Mouse (Mus musculus): ENCODE results near the gene Srebf2.
"Not testable (repeated sequence)": the region's sequence is repeated elsewhere in the genome, so short reads cannot be mapped to it uniquely, and the experiment has no call there.

Srebf2 gene

DNA sequence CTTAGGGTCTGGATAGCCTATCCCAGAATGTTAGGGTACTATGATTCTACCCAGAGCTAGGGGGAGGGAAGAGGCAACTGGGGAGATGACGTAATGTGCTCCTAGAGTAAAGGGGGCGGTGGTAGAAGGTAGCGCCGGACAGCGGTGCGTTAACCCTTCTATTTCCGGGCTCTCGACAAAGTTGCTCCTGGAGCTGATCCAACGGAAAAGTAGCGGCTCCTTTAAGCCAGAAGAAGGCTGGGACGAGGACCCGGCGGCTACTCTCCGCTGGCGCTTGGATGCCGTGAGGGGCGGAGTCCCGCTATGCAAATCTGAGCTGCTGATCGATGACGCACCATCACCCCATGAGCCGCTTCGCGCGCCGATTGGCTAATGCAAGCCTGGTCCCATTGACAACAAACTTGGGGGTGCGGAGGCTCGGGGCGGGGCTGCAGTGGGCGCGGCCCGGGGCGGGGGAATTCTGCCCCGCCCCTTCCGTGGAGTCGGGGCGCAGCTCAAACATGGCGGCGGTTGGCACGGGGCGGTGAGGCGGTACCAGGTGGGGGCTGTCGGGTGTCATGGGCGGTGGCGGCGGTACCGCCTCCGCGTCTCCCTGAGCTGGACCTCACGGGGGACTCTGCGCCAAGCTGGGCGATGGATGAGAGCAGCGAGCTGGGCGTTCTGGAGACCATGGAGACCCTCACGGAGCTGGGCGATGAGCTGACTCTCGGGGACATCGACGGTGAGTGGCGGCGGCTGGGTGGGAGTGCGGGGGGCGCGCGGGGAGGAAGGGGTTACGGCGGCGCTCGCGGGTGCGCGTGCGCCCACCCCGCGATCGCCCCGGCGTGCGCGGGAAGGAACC lies at the start of gene Srebf2:
TSS of gene Srebf2 (plus strand) at position 412 of the 841 bp plus-strand sequence.
- H3K36me3 ChIP-seq (ENCODE audit: insufficient read depth, low read length), result peaks cover 37% of the 10 kb centered on the region
- H3K4me1 ChIP-seq (replicated peaks; ENCODE audit: low read depth, low read length), result peaks cover 69% of the 10 kb centered on the region
- no peaks in the 10 kb centered on the region for H3K27me3 ChIP-seq (ENCODE audit: insufficient read depth, low read length)
- TF ChIP-seq NANOG (IDR thresholded peaks at IDR 0.05; ENCODE audit: borderline replicate concordance, low read length) (no peak), CTCF (conservative IDR thresholded peaks at IDR 0.05; ENCODE audit: low read length) (no peak), POU5F1 (IDR thresholded peaks at IDR 0.05; ENCODE audit: borderline replicate concordance, low read length) (no peak)
- peaks cover 4% of the 10 kb centered on the region; the same call in 1 of the 2 replicates for H3K9me3 ChIP-seq (ENCODE audit: low read length)
- peak within 1 kb of the TSS; percentile 96 for H3K4me3 ChIP-seq (replicated peaks; ENCODE audit: low read length)

DNA sequence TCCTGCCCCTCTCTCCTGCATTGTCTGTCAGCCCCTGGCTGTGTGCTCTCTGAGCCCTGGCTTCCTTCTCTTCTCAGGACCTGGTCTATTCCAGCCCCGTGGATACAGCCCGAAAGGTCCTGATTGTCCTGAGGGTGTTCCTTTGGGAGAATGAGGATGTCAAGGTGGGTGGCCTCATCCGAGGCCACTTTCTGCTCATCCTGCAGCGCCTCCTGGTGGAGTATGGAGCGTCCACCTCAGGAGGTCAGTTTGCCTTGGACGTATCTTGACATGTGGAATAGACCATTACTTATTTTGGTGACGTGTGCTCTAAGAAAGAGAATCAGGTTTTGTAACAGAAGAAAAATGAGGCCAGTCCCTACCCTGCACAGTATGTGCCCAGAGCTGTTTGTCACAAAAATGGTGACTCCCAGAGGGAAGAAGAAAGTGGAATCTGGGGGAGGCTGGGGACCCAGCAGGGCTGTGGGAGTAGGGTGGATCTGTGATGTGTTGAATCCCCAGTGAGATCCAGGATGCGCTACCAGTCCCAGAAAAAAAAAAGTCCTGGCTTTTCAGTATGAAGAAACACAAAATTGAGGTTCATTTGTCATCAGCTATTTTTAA lies 39.9 kb upstream of the Srebf2 start:
- Histone ChIP-seq H3K9me3 (ENCODE audit: low read length) (no peaks in the 10 kb centered on the region), H3K36me3 (ENCODE audit: insufficient read depth, low read length) (no peaks in the 10 kb centered on the region), H3K4me1 (replicated peaks; ENCODE audit: low read depth, low read length) (peaks cover 10% of the 10 kb centered on the region; the same call in 1 of the 2 replicates), H3K27me3 (ENCODE audit: insufficient read depth, low read length) (peaks cover 25% of the 10 kb centered on the region), H3K4me3 (replicated peaks; ENCODE audit: low read length) (no peak overlapping the region)
- no peak for TF ChIP-seq POU5F1 (IDR thresholded peaks at IDR 0.05; ENCODE audit: borderline replicate concordance, low read length)
- no peak for TF ChIP-seq NANOG (IDR thresholded peaks at IDR 0.05; ENCODE audit: borderline replicate concordance, low read length)
- TF ChIP-seq CTCF (conservative IDR thresholded peaks at IDR 0.05; ENCODE audit: low read length), result peak; percentile 67

DNA sequence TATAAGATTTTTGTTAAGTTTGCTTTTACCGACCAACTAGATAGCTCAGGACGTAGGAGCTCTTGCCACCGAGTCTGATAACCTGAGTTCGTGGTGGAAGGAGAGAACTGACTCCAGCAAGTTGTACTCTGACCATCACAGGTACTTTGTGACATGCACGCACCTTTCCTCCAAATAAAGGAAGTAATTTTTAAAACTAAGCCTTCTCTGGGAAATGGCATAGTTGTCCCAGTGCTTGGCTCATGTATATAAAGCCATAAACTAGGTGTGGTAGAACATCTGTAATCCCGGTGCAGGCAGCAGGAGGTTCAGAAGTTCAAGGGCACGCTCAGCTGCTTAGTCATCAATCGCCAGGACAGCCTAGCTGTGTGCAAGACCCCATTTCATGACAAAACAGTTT lies 26.4 kb upstream of the Srebf2 start:
- H3K4me3 ChIP-seq (replicated peaks; ENCODE audit: low read length), result no peak overlapping the region
- no peaks in the 10 kb centered on the region for H3K36me3 ChIP-seq (ENCODE audit: insufficient read depth, low read length)
- no peaks in the 10 kb centered on the region for H3K9me3 ChIP-seq (ENCODE audit: low read length)
- peaks cover 24% of the 10 kb centered on the region for H3K27me3 ChIP-seq (ENCODE audit: insufficient read depth, low read length)
- no peak for TF ChIP-seq CTCF (conservative IDR thresholded peaks at IDR 0.05; ENCODE audit: low read length)
- no peak for TF ChIP-seq POU5F1 (IDR thresholded peaks at IDR 0.05; ENCODE audit: borderline replicate concordance, low read length)
- no peak for TF ChIP-seq NANOG (IDR thresholded peaks at IDR 0.05; ENCODE audit: borderline replicate concordance, low read length)
- peaks cover 8% of the 10 kb centered on the region for H3K4me1 ChIP-seq (replicated peaks; ENCODE audit: low read depth, low read length)

DNA sequence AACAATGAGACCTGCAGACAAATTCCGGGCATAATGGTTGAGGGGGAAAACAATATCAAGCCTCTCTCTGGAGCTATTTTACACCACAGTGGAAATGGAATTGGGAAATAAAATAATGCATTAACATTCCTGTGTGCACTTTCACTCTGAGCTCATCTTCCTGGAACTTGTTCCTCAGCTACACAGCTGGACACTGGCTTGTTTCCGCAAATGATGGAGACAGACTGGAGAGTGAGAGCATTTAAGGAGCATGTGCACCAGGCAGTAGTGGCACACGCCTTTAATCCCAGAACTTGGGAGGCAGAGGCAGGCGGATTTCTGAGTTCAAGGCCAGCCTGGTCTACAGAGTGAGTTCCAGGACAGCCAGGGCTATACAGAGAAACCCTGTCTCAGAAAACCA lies 20.3 kb upstream of the Srebf2 start:
- peaks cover 33% of the 10 kb centered on the region for H3K4me1 ChIP-seq (replicated peaks; ENCODE audit: low read depth, low read length)
- H3K27me3 ChIP-seq (ENCODE audit: insufficient read depth, low read length), result peaks cover 38% of the 10 kb centered on the region
- not testable (repeated sequence) for H3K4me3 ChIP-seq (replicated peaks; ENCODE audit: low read length); H3K9me3 ChIP-seq (ENCODE audit: low read length)
- H3K36me3 ChIP-seq (ENCODE audit: insufficient read depth, low read length), result peaks cover 22% of the 10 kb centered on the region

DNA sequence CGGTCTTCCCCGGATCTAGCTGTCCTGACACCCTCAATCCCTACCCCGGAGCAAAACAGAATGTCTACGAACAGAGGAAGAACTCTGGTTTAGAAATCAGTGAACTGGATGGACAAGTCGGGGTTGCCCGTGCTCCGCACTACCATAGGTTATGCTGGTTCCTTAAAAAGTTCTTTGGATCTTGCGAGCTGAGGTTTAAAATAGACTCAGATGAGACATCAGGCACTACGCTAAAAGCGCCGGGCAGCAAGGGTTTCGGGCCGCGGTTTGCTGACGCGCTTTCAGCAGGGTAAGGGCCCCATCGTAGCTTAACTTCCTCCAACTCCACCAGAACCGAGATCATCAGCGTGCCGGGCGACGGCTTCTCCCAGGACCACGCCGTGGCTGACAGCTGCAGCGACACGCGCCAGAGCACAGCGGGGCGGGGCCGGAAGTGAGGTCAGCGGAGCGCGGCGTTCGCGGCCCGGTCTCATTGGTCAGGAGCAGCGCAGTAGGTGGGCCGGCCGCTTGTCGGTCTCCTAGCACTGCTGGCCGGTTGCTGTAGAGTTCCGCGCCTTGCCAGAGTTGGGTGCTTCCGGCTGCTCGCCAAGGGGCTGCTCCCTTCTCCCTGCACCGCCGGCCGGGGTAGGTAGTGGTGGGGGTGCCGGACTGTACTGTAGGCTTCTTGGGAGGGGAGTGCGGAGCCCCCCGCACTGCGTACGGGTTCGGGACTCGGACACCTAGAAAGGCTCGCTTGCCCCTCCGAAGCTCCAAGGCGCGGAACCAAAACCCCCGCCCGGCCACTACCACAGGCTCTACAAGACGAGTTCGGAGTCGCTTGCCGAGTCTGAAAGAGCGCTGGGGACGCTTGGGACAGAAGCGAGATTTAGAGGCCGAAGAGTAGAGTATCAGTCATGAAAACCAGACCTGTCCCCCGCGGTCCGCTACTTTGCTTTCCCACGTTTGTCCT lies 19.3 kb upstream of the Srebf2 start, which contains the start of gene Ccdc134:
TSS of gene Ccdc134 (plus strand) at position 497 of the 949 bp plus-strand sequence.
- Histone ChIP-seq H3K36me3 (ENCODE audit: insufficient read depth, low read length) (peaks cover 28% of the 10 kb centered on the region), H3K4me1 (replicated peaks; ENCODE audit: low read depth, low read length) (peaks cover 34% of the 10 kb centered on the region), H3K27me3 (ENCODE audit: insufficient read depth, low read length) (peaks cover 38% of the 10 kb centered on the region), H3K4me3 (replicated peaks; ENCODE audit: low read length) (peak within 1 kb of the TSS; percentile 91), H3K9me3 (ENCODE audit: low read length) (no peaks in the 10 kb centered on the region)
- TF ChIP-seq NANOG (IDR thresholded peaks at IDR 0.05; ENCODE audit: borderline replicate concordance, low read length) (no peak), CTCF (conservative IDR thresholded peaks at IDR 0.05; ENCODE audit: low read length) (no peak), POU5F1 (IDR thresholded peaks at IDR 0.05; ENCODE audit: borderline replicate concordance, low read length) (no peak)

DNA sequence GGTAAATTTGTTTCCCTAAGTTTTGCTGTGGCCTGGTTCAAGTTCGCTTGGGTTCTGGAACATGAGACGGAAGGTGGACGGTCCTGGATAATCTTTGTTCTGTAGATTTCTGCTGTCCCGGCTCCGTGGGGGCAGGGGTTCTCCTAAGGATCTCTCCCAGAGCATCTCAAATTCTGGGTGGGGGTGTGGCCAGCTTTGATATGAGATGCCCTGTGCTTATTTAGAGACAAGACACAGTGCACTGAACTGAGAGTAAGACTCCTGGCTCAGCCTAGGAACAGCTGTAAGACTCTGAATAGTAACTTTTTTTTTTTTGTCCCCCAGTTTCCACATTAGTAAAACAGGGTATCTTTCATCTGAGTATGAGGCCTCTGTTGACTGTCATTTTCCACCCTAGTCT lies 18.6 kb upstream of the Srebf2 start:
- H3K36me3 ChIP-seq (ENCODE audit: insufficient read depth, low read length), result peaks cover 35% of the 10 kb centered on the region
- H3K4me3 ChIP-seq (replicated peaks; ENCODE audit: low read length), result peak overlapping the region; percentile 91
- peaks cover 34% of the 10 kb centered on the region for H3K4me1 ChIP-seq (replicated peaks; ENCODE audit: low read depth, low read length)
- peaks cover 36% of the 10 kb centered on the region for H3K27me3 ChIP-seq (ENCODE audit: insufficient read depth, low read length)
- TF ChIP-seq NANOG (IDR thresholded peaks at IDR 0.05; ENCODE audit: borderline replicate concordance, low read length) (no peak), POU5F1 (IDR thresholded peaks at IDR 0.05; ENCODE audit: borderline replicate concordance, low read length) (no peak), CTCF (conservative IDR thresholded peaks at IDR 0.05; ENCODE audit: low read length) (no peak)
- no peaks in the 10 kb centered on the region for H3K9me3 ChIP-seq (ENCODE audit: low read length)

DNA sequence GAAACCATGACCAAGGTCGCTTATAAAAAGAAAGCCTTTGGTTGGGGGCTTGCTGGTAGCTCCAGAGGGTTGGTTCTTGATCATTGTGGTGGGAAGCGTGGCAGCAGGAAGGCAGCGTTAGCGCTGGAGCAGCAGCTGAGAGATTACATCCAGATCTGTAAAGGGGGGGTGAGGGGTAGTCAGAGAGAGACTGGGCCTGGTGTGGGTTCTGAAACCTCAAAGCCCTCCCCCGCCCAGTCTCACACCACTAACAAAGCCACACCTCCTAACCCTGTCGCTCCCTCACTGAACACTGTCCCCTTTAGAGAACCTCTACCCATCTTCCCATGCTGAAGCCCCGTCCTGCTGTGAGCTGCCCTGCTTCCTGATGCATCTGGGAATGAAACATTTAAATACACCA lies 16.4 kb upstream of the Srebf2 start:
- H3K36me3 ChIP-seq (ENCODE audit: insufficient read depth, low read length), result peaks cover 47% of the 10 kb centered on the region
- H3K4me3 ChIP-seq (replicated peaks; ENCODE audit: low read length), result no peak overlapping the region
- TF ChIP-seq CTCF (conservative IDR thresholded peaks at IDR 0.05; ENCODE audit: low read length) (no peak), NANOG (IDR thresholded peaks at IDR 0.05; ENCODE audit: borderline replicate concordance, low read length) (no peak), POU5F1 (IDR thresholded peaks at IDR 0.05; ENCODE audit: borderline replicate concordance, low read length) (no peak)
- no peaks in the 10 kb centered on the region for H3K9me3 ChIP-seq (ENCODE audit: low read length)
- H3K4me1 ChIP-seq (replicated peaks; ENCODE audit: low read depth, low read length), result peaks cover 34% of the 10 kb centered on the region
- H3K27me3 ChIP-seq (ENCODE audit: insufficient read depth, low read length), result peaks cover 19% of the 10 kb centered on the region

DNA sequence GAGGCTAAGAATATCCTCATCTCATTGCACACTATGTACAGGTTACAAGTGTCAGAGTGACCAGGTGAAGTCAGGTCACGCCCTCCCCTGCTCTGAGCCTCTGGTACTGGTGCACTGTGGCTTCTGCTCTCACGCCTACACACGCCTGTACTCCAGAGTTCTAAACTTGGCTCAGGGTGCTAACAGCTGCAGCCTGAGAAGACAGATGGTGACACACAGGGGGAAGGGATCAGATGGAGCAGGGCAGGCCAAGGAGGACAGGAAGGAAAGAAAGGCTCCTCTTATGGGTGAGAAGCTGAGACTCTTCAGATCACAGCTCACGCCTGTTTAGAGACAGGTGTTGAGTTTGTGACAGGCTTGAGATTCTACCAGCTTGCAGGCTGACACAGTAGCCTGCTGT lies 11.6 kb upstream of the Srebf2 start:
- TF ChIP-seq NANOG (IDR thresholded peaks at IDR 0.05; ENCODE audit: borderline replicate concordance, low read length) (no peak), CTCF (conservative IDR thresholded peaks at IDR 0.05; ENCODE audit: low read length) (no peak), POU5F1 (IDR thresholded peaks at IDR 0.05; ENCODE audit: borderline replicate concordance, low read length) (no peak)
- no peak overlapping the region for H3K4me3 ChIP-seq (replicated peaks; ENCODE audit: low read length)
- H3K27me3 ChIP-seq (ENCODE audit: insufficient read depth, low read length), result no peaks in the 10 kb centered on the region
- H3K4me1 ChIP-seq (replicated peaks; ENCODE audit: low read depth, low read length), result peaks cover 18% of the 10 kb centered on the region
- H3K36me3 ChIP-seq (ENCODE audit: insufficient read depth, low read length), result peaks cover 46% of the 10 kb centered on the region
- no peaks in the 10 kb centered on the region for H3K9me3 ChIP-seq (ENCODE audit: low read length)
